Mouse (Mus musculus) ES-Bruce4 (cell line): Measurements from ENCODE around the gene Fuk.
"Not testable (repeated sequence)": the region's sequence is repeated elsewhere in the genome, so short reads cannot be mapped to it uniquely, and the experiment has no call there.

Source experiments
- EP300 ChIP-seq: IDR thresholded peaks from 2 replicates; pipeline ENCODE4 v1.6.1; 2011; ENCODE audit warnings: low read depth, low read length; ENCODE audit not compliant: insufficient read depth
- POLR2A ChIP-seq: IDR thresholded peaks from one replicate; pipeline ENCODE4 v1.8.1; 2011; ENCODE audit warnings: low read length; ENCODE audit not compliant: insufficient read depth

GRCm38 (mm10) chr8:110909850-110910249 is 7.6 kb upstream of the Fuk start:
- not testable (repeated sequence) for TF ChIP-seq EP300, POLR2A
